Mouse (Mus musculus): Measurements from ENCODE around the gene Rps6ka5.

Gene Rps6ka5

GRCm38 (mm10) chr12:100726651-100727050, at the start of gene Rps6ka5:
Gene Rps6ka5, minus strand, starts transcription at chr12:100726983.
- DNase-seq: no peak

GRCm38 (mm10) chr12:100775911-100776581, 49.3 kb upstream of the Rps6ka5 start:
- peak; percentile 25 to 30 for DNase-seq

- DNase-seq: no peak
Measured at GRCm38 (mm10) chr12:100775291-100775690, 48.5 kb upstream of the Rps6ka5 start.

GRCm38 (mm10) chr12:100774756-100775155, 48.0 kb upstream of the Rps6ka5 start:
- no peak for DNase-seq

GRCm38 (mm10) chr12:100772230-100772984, 45.6 kb upstream of the Rps6ka5 start:
- DNase-seq: peak; percentile 54 to 80

GRCm38 (mm10) chr12:100770765-100771164, 44.0 kb upstream of the Rps6ka5 start:
- no peak for DNase-seq

GRCm38 (mm10) chr12:100769871-100770270, 43.1 kb upstream of the Rps6ka5 start:
- no peak for DNase-seq

- DNase-seq: no peak
Measured at GRCm38 (mm10) chr12:100764329-100765018, 37.7 kb upstream of the Rps6ka5 start.

- DNase-seq: no peak
Measured at GRCm38 (mm10) chr12:100762663-100763425, 36.1 kb upstream of the Rps6ka5 start.

GRCm38 (mm10) chr12:100757427-100757826, 30.6 kb upstream of the Rps6ka5 start:
- no peak for DNase-seq

- no peak for DNase-seq
Measured at GRCm38 (mm10) chr12:100753716-100754115, 26.9 kb upstream of the Rps6ka5 start.

GRCm38 (mm10) chr12:100752977-100753376, 26.2 kb upstream of the Rps6ka5 start:
- no peak for DNase-seq

- DNase-seq: no peak
Measured at GRCm38 (mm10) chr12:100742468-100742867, 15.7 kb upstream of the Rps6ka5 start.

- no peak for DNase-seq
Measured at GRCm38 (mm10) chr12:100740313-100740712, 13.5 kb upstream of the Rps6ka5 start.

GRCm38 (mm10) chr12:100739011-100739570, 12.3 kb upstream of the Rps6ka5 start:
- no peak for DNase-seq

- no peak for DNase-seq
Measured at GRCm38 (mm10) chr12:100738498-100738897, 11.7 kb upstream of the Rps6ka5 start.

- no peak for DNase-seq
Measured at GRCm38 (mm10) chr12:100735581-100735980, 8.8 kb upstream of the Rps6ka5 start.

GRCm38 (mm10) chr12:100735156-100735555, 8.4 kb upstream of the Rps6ka5 start:
- no peak for DNase-seq

GRCm38 (mm10) chr12:100728646-100729485, 2.1 kb upstream of the Rps6ka5 start:
- peak; percentile 32 to 34 for DNase-seq

GRCm38 (mm10) chr12:100727891-100728290, 1.1 kb upstream of the Rps6ka5 start:
- DNase-seq: no peak

- DNase-seq: no peak
Measured at GRCm38 (mm10) chr12:100725458-100725786, 1.4 kb downstream of the Rps6ka5 start.

All from lung, postnatal 4 days (tissue).